Mouse (Mus musculus) heart, adult 10 weeks (tissue): ENCODE data around the gene Ankrd10. TPM values are rescaled to one million over a fixed set of nuclear protein-coding genes. Genes with fewer than 3 reads are reported as not detected.

ENCODE experiments used
- polyA plus RNA-seq: library from polyadenylated mRNA; stranded (reverse); fragments of 350-450 nt; fragmentation: Illumina TruSeq; extraction: RNeasy Lipid Tissue Mini Kit (QIAGEN cat#74804); gene quantifications from one replicate; pipeline ENCODE4 v1.2.3, GENCODE M21; 2014; ENCODE audit warnings: low read depth, low replicate concordance

The Ankrd10 gene
- 34.5 TPM for polyA plus RNA-seq

DNA sequence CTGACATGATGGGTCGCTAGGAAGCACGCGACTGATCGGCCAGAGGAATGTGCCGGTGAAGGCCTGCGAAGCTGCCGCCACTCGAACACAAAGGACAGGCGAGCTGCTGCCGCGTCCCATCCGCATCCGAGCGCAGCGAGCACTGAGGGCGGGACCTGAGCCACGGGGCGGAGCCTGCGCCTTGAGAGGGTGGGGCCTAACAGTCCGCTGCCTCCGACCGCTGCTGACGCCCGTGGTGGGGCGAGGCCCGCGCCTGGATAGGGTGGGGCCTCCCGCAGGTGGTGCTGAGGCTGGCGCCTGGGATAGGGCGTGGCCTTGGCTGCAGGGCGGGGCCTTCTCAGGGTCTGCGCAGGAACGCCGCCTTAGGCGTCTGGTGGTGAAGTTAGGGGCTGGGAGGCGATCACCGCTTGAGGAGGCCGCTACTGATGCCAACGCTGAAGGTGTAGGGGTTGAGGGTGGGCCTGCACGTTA lies at the start of gene Ankrd10:
Gene Ankrd10 (minus strand): TSS at position 147 of the 471 bp plus-strand sequence.

Other genes with a start within 250 kb of the Ankrd10 start
- 28.7 TPM for gene Rab20, start 157.0 kb downstream of the Ankrd10 start, polyA plus RNA-seq
- gene Naxd, start 138.3 kb downstream of the Ankrd10 start, polyA plus RNA-seq: 64.4 TPM
- 53.9 TPM for gene Cars2, start 85.0 kb downstream of the Ankrd10 start, polyA plus RNA-seq
- 25.7 TPM for gene Ing1, start 80.2 kb downstream of the Ankrd10 start, polyA plus RNA-seq
- gene 1700016D06Rik, start 65.3 kb upstream of the Ankrd10 start, polyA plus RNA-seq: not detected
- 76.8 TPM for gene Arhgef7, start 92.0 kb upstream of the Ankrd10 start, polyA plus RNA-seq
- not detected for gene Tex29, start 204.7 kb upstream of the Ankrd10 start, polyA plus RNA-seq